Mouse (Mus musculus) neural tube, embryonic 11.5 days (tissue): ENCODE data around the gene Actl7b. TPM values are rescaled to one million over a fixed set of nuclear protein-coding genes. Genes with fewer than 3 reads are reported as not detected.

Source experiments
- ATAC-seq: fragments of 200-750 bp; cut with Nextera tagmentation; 2 replicates; pipeline ENCODE4 v1.8.0; 2017; ENCODE audit warnings: moderate number of reproducible peaks, mild to moderate bottlenecking, moderate TSS enrichment, moderate library complexity; ENCODE audit not compliant: insufficient read depth, low FRiP score, low TSS enrichment
- DNase-seq: peaks from one replicate; pipeline ENCODE4 v3.0.0-alpha.2; 2015; ENCODE audit warnings: low spot score
- H3K27ac ChIP-seq: fragments of 300-500 bp; sonication (generic); 2 replicates; pipeline ENCODE4 v1.5.1; 2014; ENCODE audit warnings: low read depth, mild to moderate bottlenecking, low read length
- H3K27me3 ChIP-seq: fragments of 300-500 bp; sonication (generic); 2 replicates; pipeline ENCODE4 v1.6.1; 2014; ENCODE audit warnings: mild to moderate bottlenecking, low read length, mixed read lengths; ENCODE audit not compliant: control insufficient read depth, insufficient read depth
- H3K36me3 ChIP-seq: fragments of 300-500 bp; sonication (generic); 2 replicates; pipeline ENCODE4 v1.6.1; 2014; ENCODE audit warnings: mild to moderate bottlenecking, low read length, moderate library complexity, mixed read lengths; ENCODE audit not compliant: control insufficient read depth, insufficient read depth
- H3K4me1 ChIP-seq: fragments of 300-500 bp; sonication (generic); 2 replicates; pipeline ENCODE4 v1.6.1; 2014; ENCODE audit warnings: low read length, mixed read lengths; ENCODE audit not compliant: control insufficient read depth, insufficient read depth
- H3K4me2 ChIP-seq: fragments of 300-500 bp; sonication (generic); 2 replicates; pipeline ENCODE4 v1.6.1; 2014; ENCODE audit warnings: low read depth, mild to moderate bottlenecking, moderate library complexity
- H3K4me3 ChIP-seq: fragments of 300-500 bp; sonication (generic); 2 replicates; pipeline ENCODE4 v1.5.1; 2014; ENCODE audit warnings: low read depth, low read length
- H3K9ac ChIP-seq: fragments of 300-500 bp; sonication (generic); 2 replicates; pipeline ENCODE4 v1.6.1; 2014; ENCODE audit warnings: mild to moderate bottlenecking, low read length
- H3K9me3 ChIP-seq: fragments of 300-500 bp; sonication (generic); 2 replicates; pipeline ENCODE4 v1.6.1; 2016; ENCODE audit warnings: low read length; ENCODE audit not compliant: control insufficient read depth
- WGBS: fragments of 180-500 bp; shearing (Covaris S2); extraction: QIAGEN DNeasy Blood & Tissue Kit; methylation state at CpG from one replicate; pipeline ENCODE4 v1.1.7; 2014; 5-methylcytosine and 5-hydroxymethylcytosine counted together
- polyA plus RNA-seq: library from polyadenylated mRNA; unstranded; fragments of >200 nt; fragmentation: Nextera tagmentation; extraction: Ambion mirVana; gene quantifications from 2 replicates; pipeline ENCODE4 v1.2.1, GENCODE M21; 2014

The Actl7b gene
- polyA plus RNA-seq, 1 experiment from 2014 or later = not detected

- Histone ChIP-seq H3K9me3 (no peaks in the 10 kb centered on the region), H3K4me1 (no peaks in the 10 kb centered on the region), H3K27ac (no peak within 1 kb of the TSS), H3K27me3 (no peaks in the 10 kb centered on the region), H3K4me3 (no peak within 1 kb of the TSS), H3K4me2 (no peak within 1 kb of the TSS), H3K36me3 (peaks cover 6% of the 10 kb centered on the region; the same call in 1 of the 2 replicates), H3K9ac (no peak within 1 kb of the TSS)
- DNase-seq (no peak), ATAC-seq (no peak)
- WGBS = 98% methylated on average over 21 of the region's 21 CpGs
Observed at GRCm38 (mm10) chr4:56743363-56744195, 2.3 kb upstream of the Actl7b start, which contains the start of gene Actl7a. Gene Actl7a (plus strand): TSS chr4:56743413.

GRCm38 (mm10) chr4:56742698-56743097 lies 1.5 kb upstream of the Actl7b start:
- DNase-seq (no peak), ATAC-seq (no peak)
- Histone ChIP-seq H3K36me3 (peaks cover 4% of the 10 kb centered on the region; the same call in 1 of the 2 replicates), H3K27ac (no peak overlapping the region), H3K4me3 (no peak overlapping the region), H3K27me3 (no peaks in the 10 kb centered on the region), H3K4me1 (no peaks in the 10 kb centered on the region), H3K4me2 (no peak overlapping the region), H3K9ac (no peak overlapping the region), H3K9me3 (no peaks in the 10 kb centered on the region)
- WGBS = 87% methylated on average over 4 of the region's 4 CpGs

- Histone ChIP-seq H3K9ac (no peak overlapping the region), H3K27ac (no peak overlapping the region), H3K4me3 (no peak overlapping the region), H3K36me3 (peaks cover 4% of the 10 kb centered on the region; the same call in 1 of the 2 replicates), H3K27me3 (no peaks in the 10 kb centered on the region), H3K9me3 (no peaks in the 10 kb centered on the region), H3K4me2 (no peak overlapping the region), H3K4me1 (no peaks in the 10 kb centered on the region)
- WGBS = 95% methylated on average over 20 of the region's 20 CpGs
- DNase-seq = no peak
- ATAC-seq = no peak
Observed at GRCm38 (mm10) chr4:56740611-56741010, 632 bp downstream of the Actl7b start.

- Histone ChIP-seq H3K4me3 (no peak within 1 kb of the TSS), H3K9ac (no peak within 1 kb of the TSS), H3K9me3 (no peaks in the 10 kb centered on the region), H3K27ac (no peak within 1 kb of the TSS), H3K36me3 (peaks cover 4% of the 10 kb centered on the region; the same call in 1 of the 2 replicates), H3K27me3 (no peaks in the 10 kb centered on the region), H3K4me1 (no peaks in the 10 kb centered on the region), H3K4me2 (no peak within 1 kb of the TSS)
- DNase-seq = no peak
- WGBS = 88% methylated on average over 18 of the region's 18 CpGs
- ATAC-seq = no peak
Observed at GRCm38 (mm10) chr4:56740020-56740485, 1.2 kb downstream of the Actl7b start, which contains the start of gene Gm26657. Gene Gm26657 (plus strand): TSS chr4:56740070.

- H3K4me2 ChIP-seq = no peak overlapping the region
- no peak overlapping the region for H3K27ac ChIP-seq
Observed at GRCm38 (mm10) chr4:56725839-56726238, 15.4 kb downstream of the Actl7b start.

GRCm38 (mm10) chr4:56723237-56723636 lies 18.0 kb downstream of the Actl7b start:
- Histone ChIP-seq H3K4me2 (no peak overlapping the region), H3K4me3 (no peak overlapping the region), H3K9me3 (no peaks in the 10 kb centered on the region), H3K36me3 (no peaks in the 10 kb centered on the region), H3K4me1 (no peaks in the 10 kb centered on the region), H3K27ac (no peak overlapping the region), H3K9ac (no peak overlapping the region), H3K27me3 (no peaks in the 10 kb centered on the region)
- DNase-seq = no peak
- 89% methylated on average over 6 of the region's 6 CpGs for WGBS
- no peak for ATAC-seq

More at GRCm38 (mm10) chr4:56725839-56726238, 15.4 kb downstream of the Actl7b start:
- 57% methylated on average over 8 of the region's 8 CpGs for WGBS
- Histone ChIP-seq H3K36me3 (no peaks in the 10 kb centered on the region), H3K9me3 (no peaks in the 10 kb centered on the region), H3K9ac (no peak overlapping the region), H3K4me3 (no peak overlapping the region), H3K4me1 (no peaks in the 10 kb centered on the region), H3K27me3 (no peaks in the 10 kb centered on the region)
- DNase-seq (no peak), ATAC-seq (no peak)

GRCm38 (mm10) chr4:56722346-56722745 lies 18.9 kb downstream of the Actl7b start:
- WGBS = 50% methylated on average over 6 of the region's 6 CpGs

GRCm38 (mm10) chr4:56721469-56721868 lies 19.8 kb downstream of the Actl7b start:
- H3K9me3 ChIP-seq = no peaks in the 10 kb centered on the region
- H3K36me3 ChIP-seq = no peaks in the 10 kb centered on the region
- ATAC-seq = no peak
- no peak overlapping the region for H3K4me3 ChIP-seq
- H3K4me2 ChIP-seq = no peak overlapping the region
- H3K27ac ChIP-seq = no peak overlapping the region
- H3K4me1 ChIP-seq = no peaks in the 10 kb centered on the region
- 22% methylated on average over 3 of the region's 3 CpGs for WGBS
- H3K27me3 ChIP-seq = no peaks in the 10 kb centered on the region
- H3K9ac ChIP-seq = no peak overlapping the region
- peak; percentile 55 for DNase-seq

More at GRCm38 (mm10) chr4:56722346-56722745, 18.9 kb downstream of the Actl7b start:
- Histone ChIP-seq H3K4me1 (no peaks in the 10 kb centered on the region), H3K27me3 (no peaks in the 10 kb centered on the region), H3K36me3 (no peaks in the 10 kb centered on the region), H3K9ac (no peak overlapping the region), H3K27ac (no peak overlapping the region), H3K4me2 (no peak overlapping the region), H3K9me3 (no peaks in the 10 kb centered on the region), H3K4me3 (no peak overlapping the region)
- DNase-seq (no peak), ATAC-seq (no peak)

GRCm38 (mm10) chr4:56720403-56720802 lies 20.8 kb downstream of the Actl7b start:
- ATAC-seq (no peak), DNase-seq (no peak)
- Histone ChIP-seq H3K4me3 (no peak overlapping the region), H3K9me3 (no peaks in the 10 kb centered on the region), H3K4me2 (no peak overlapping the region), H3K4me1 (no peaks in the 10 kb centered on the region), H3K9ac (no peak overlapping the region), H3K36me3 (no peaks in the 10 kb centered on the region), H3K27ac (no peak overlapping the region), H3K27me3 (no peaks in the 10 kb centered on the region)
- 92% methylated on average over 9 of the region's 9 CpGs for WGBS
